Mouse (Mus musculus): ENCODE results near the gene Ints14. TPM values are rescaled to one million over a fixed set of nuclear protein-coding genes. Genes with fewer than 3 reads are reported as not detected.

The Ints14 gene
- 33.3 and 35.8 TPM in 2 replicates for polyA plus RNA-seq (2015; fragmentation: Nextera tagmentation; extraction: Ambion mirVana)

DNA sequence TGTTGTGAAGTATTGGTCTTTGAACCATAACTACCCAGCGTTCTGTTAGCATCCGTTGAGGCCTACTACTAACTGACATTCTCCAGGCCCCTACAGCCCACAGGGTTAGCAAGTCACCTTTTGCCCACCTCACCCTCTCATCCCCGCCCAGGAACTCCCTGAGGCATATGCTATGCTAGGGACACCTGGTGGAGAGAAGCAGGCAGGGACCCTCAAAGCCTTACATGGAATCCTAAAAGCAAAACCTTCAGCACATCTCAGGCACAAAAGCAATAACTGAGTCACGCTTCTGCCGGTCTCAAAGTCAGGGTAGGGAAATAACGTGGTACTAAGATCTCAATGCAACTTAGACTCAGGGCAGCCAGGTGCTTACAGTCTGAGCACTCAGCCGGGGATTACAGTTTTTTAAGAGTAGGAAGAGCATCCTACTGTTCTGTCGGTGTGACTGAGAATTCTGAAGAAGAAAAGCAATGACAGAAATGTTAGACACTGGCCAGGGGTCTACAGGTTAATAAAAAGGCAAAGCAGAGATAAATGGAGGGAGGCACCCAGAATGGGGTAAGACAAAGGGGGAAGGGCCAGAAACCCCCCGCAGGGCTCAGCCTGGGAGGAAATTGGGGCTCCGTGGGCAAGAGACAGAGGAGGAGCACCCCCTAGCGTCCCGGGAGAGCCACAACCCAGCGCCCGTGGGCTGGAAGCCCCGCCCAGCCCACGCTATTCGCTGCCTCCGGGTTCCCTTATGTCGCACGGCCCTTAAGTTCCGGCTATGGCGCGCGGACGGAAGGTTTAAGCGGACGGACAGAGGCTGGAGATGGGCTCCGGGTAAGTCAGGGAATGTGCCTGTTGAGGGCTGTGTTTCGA is at the start of gene Ints14:
Gene Ints14 (plus strand): TSS at position 789 of the 861 bp plus-strand sequence.
- peak; percentile 96 for ATAC-seq (ENCODE audit: low FRiP score, low read depth)
- no peaks in the 10 kb centered on the region for H3K9me3 ChIP-seq
- peak within 1 kb of the TSS; percentile 85 for H3K4me3 ChIP-seq
- peaks cover 20% of the 10 kb centered on the region for H3K4me1 ChIP-seq (replicated peaks)
- peak within 1 kb of the TSS; percentile 89 for H3K4me2 ChIP-seq
- no peaks in the 10 kb centered on the region for H3K27me3 ChIP-seq
- WGBS = 5% methylated on average over 29 of the region's 29 CpGs
- H3K36me3 ChIP-seq = peaks cover 15% of the 10 kb centered on the region
- H3K27ac ChIP-seq (replicated peaks) = peak within 1 kb of the TSS; percentile 86
- peak within 1 kb of the TSS; percentile 95 for H3K9ac ChIP-seq

DNA sequence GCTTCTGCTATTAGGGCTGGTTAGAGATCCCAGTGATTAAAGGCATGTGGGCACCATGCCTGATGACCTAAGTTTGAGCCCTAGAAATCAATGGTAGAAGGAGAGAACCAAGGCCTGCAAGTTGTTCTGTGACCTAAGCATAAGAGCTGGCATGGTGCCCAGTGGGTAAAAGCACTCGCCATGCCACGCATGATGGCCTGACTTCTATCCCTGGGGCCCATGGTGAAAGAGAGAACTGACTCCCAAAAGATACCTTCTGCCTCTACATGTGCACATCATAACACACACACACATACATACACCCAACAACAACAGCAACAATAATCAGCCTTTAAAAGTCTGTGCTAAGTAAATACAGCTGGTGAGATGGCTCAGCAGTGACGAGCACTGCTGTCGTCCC is 47.3 kb upstream of the Ints14 start:
- no peaks in the 10 kb centered on the region for H3K9me3 ChIP-seq
- peaks cover 46% of the 10 kb centered on the region for H3K36me3 ChIP-seq
- no peaks in the 10 kb centered on the region for H3K4me1 ChIP-seq (replicated peaks)
- H3K4me2 ChIP-seq = no peak overlapping the region
- H3K4me3 ChIP-seq = no peak overlapping the region
- no peak overlapping the region for H3K9ac ChIP-seq
- no peak for ATAC-seq (ENCODE audit: low FRiP score, low read depth)
- no peak overlapping the region for H3K27ac ChIP-seq (replicated peaks)
- no peaks in the 10 kb centered on the region for H3K27me3 ChIP-seq
- 93% methylated on average over 4 of the region's 4 CpGs for WGBS

DNA sequence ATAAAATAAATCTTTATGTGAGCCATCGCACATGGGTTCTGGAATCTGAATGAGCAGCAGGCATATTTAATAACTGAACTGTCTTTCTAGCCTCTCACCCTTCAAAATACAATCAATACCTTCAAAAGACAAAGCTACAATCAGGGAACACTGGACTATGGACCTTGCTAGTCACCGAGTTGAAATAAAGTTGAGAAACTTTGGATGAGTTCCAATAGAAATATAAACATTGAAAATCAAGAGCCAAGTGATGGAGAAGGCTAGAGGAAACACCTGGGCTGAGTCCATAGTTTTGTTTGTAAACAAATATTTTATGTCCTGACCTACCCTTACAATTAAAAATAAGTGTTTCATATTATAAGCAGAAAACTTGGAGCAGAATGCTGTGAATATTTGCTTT is 46.7 kb upstream of the Ints14 start:
- H3K4me1 ChIP-seq (replicated peaks) = no peaks in the 10 kb centered on the region
- H3K9me3 ChIP-seq = no peaks in the 10 kb centered on the region
- H3K27ac ChIP-seq (replicated peaks) = no peak overlapping the region
- no peak overlapping the region for H3K4me2 ChIP-seq
- no peaks in the 10 kb centered on the region for H3K27me3 ChIP-seq
- H3K4me3 ChIP-seq = no peak overlapping the region
- 87% methylated on average over 2 of the region's 2 CpGs for WGBS
- H3K36me3 ChIP-seq = peaks cover 46% of the 10 kb centered on the region
- no peak overlapping the region for H3K9ac ChIP-seq
- ATAC-seq (ENCODE audit: low FRiP score, low read depth) = no peak

DNA sequence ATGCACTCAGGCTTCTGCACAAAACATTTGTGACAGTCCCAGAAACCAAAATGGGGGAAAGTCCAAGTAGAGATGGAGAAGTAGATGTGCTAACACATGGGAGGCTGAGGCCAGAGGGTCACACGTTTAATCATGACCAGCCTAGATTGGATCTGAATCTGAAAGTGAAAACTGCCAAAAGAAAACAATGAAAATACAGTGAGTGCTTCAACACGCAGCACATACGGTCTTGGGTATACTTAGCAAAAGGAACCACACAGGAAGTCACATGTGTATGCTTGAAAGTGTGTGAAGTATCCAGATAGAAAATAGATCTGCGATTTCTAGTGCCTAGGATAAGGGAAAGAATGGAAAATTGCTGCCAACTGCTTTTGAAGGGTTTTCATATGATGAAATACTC is 46.1 kb upstream of the Ints14 start:
- Histone ChIP-seq H3K4me3 (no peak overlapping the region), H3K9me3 (no peaks in the 10 kb centered on the region), H3K4me1 (replicated peaks) (no peaks in the 10 kb centered on the region), H3K9ac (no peak overlapping the region), H3K27me3 (no peaks in the 10 kb centered on the region), H3K4me2 (no peak overlapping the region), H3K36me3 (peaks cover 43% of the 10 kb centered on the region), H3K27ac (replicated peaks) (no peak overlapping the region)
- WGBS = 88% methylated on average over 4 of the region's 4 CpGs
- ATAC-seq (ENCODE audit: low FRiP score, low read depth) = no peak

DNA sequence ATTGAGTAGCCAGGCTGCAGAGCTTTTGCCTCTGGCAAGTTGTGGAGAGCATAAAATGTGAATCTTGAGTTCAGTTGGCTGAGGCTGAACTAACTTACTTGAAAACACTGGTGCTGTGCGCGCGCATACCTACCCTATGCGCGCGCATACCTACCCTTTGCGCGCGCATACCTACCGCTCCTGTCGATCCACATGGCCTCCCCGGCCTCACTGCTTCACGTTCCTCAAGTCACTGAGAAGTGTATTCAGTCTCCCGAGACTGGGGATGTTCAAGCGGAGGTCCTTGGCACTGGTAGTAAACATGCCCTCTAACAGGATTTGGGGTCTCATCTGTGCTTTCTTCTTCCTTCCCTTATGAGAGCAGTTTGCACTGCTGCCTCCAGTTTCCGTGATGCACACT is 42.1 kb upstream of the Ints14 start:
- Histone ChIP-seq H3K36me3 (peaks cover 12% of the 10 kb centered on the region), H3K27ac (replicated peaks) (no peak overlapping the region), H3K4me1 (replicated peaks) (no peaks in the 10 kb centered on the region), H3K9ac (no peak overlapping the region), H3K9me3 (no peaks in the 10 kb centered on the region), H3K27me3 (no peaks in the 10 kb centered on the region), H3K4me3 (no peak overlapping the region), H3K4me2 (no peak overlapping the region)
- ATAC-seq (ENCODE audit: low FRiP score, low read depth) = no peak
- WGBS = 37% methylated on average over 16 of the region's 16 CpGs

DNA sequence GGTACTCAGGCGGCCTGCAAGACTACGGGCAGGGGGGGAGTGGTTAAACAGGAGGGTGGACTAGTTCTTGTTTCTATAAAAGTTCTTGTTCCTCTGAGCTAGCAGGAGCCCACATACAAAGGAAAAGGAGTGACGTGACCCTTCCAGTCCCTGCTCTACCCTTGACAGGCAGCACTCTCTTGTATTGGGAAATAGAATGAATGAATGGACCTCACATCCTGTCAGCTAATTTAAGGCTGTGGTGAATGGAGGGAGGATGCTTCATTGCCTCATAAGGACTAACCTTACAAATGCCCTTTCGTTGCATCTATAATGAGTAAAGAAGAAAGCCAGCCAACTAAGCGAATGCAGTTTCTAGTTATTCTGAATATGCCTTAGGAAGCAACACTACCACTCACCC is 34.9 kb upstream of the Ints14 start:
- 44% methylated on average over 5 of the region's 5 CpGs for WGBS
- no peak overlapping the region for H3K9ac ChIP-seq
- no peaks in the 10 kb centered on the region for H3K27me3 ChIP-seq
- H3K27ac ChIP-seq (replicated peaks) = no peak overlapping the region; the same call in 1 of the 2 replicates
- H3K9me3 ChIP-seq = no peaks in the 10 kb centered on the region
- no peak overlapping the region for H3K4me2 ChIP-seq
- H3K36me3 ChIP-seq = no peaks in the 10 kb centered on the region
- no peak overlapping the region for H3K4me3 ChIP-seq
- ATAC-seq (ENCODE audit: low FRiP score, low read depth) = no peak
- H3K4me1 ChIP-seq (replicated peaks) = peaks cover 10% of the 10 kb centered on the region

DNA sequence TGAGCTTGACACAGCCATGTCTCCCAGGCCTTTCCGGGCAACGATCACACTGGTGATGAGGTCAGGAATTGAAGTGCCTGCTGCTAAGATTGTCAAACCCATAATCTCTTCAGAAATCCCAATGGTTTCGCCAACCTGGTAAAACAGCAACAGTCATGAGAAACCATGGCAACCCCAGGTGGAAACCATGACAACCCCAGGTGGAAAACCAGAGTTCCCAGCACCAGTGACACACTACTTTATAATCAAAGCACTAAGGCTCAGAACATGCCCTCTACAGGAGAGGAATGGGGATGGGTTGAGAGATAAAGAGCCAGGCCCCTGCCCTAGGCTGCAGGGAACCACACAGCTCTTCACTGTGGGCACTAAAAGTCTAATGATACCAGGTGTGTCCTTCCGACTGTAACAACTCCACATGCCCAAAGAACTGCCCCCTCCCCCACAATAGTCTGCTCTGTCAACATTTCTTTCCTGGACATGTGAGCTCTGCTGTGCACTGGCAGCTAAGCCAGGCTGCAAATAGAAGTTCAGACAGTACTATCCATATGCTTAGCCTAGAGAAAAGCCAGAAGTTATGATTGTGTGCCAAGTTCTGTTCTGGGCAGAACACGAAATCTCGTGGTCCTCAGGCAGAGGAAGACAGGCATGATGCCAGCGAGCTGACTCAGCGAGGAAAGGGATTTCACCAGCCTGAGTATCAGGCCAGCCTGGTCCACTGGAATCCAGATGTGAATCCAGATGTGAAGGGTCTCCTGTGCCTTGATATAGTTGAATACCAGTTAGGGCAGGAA is 34.3 kb upstream of the Ints14 start:
- H3K4me2 ChIP-seq = no peak overlapping the region
- H3K9ac ChIP-seq = no peak overlapping the region
- H3K27ac ChIP-seq (replicated peaks) = no peak overlapping the region; the same call in 1 of the 2 replicates
- H3K27me3 ChIP-seq = no peaks in the 10 kb centered on the region
- H3K4me3 ChIP-seq = no peak overlapping the region
- ATAC-seq (ENCODE audit: low FRiP score, low read depth) = peak; percentile 78; the same call in 1 of the 2 replicates
- no peaks in the 10 kb centered on the region for H3K36me3 ChIP-seq
- WGBS = 69% methylated on average over 8 of the region's 8 CpGs
- no peaks in the 10 kb centered on the region for H3K9me3 ChIP-seq
- H3K4me1 ChIP-seq (replicated peaks) = peaks cover 10% of the 10 kb centered on the region

DNA sequence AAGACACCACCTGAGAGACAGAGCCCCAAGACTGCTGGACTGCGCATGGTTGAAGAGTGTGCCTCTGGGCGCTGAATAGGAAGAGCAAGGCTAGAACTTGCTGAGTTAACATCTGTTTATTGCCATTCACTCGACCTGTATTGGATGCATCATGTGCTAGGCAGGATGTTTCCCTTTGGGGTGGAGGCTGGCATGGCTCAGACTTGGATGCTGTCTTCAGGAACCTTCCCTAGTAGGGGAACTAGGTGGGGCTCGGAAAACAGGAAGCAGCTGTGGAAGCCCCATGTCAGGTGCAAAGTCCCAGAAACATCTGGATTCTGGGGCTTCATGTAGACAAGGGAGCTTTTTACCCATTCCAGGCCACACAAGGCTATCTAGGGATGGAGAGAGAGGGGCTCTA is 30.4 kb upstream of the Ints14 start:
- no peak overlapping the region for H3K9ac ChIP-seq
- H3K27ac ChIP-seq (replicated peaks) = no peak overlapping the region
- no peak for ATAC-seq (ENCODE audit: low FRiP score, low read depth)
- H3K36me3 ChIP-seq = no peaks in the 10 kb centered on the region
- no peaks in the 10 kb centered on the region for H3K27me3 ChIP-seq
- no peak overlapping the region for H3K4me3 ChIP-seq
- 86% methylated on average over 4 of the region's 4 CpGs for whole genome bisulfite sequencing
- H3K4me1 ChIP-seq (replicated peaks) = peaks cover 10% of the 10 kb centered on the region
- H3K4me2 ChIP-seq = no peak overlapping the region
- no peaks in the 10 kb centered on the region for H3K9me3 ChIP-seq

DNA sequence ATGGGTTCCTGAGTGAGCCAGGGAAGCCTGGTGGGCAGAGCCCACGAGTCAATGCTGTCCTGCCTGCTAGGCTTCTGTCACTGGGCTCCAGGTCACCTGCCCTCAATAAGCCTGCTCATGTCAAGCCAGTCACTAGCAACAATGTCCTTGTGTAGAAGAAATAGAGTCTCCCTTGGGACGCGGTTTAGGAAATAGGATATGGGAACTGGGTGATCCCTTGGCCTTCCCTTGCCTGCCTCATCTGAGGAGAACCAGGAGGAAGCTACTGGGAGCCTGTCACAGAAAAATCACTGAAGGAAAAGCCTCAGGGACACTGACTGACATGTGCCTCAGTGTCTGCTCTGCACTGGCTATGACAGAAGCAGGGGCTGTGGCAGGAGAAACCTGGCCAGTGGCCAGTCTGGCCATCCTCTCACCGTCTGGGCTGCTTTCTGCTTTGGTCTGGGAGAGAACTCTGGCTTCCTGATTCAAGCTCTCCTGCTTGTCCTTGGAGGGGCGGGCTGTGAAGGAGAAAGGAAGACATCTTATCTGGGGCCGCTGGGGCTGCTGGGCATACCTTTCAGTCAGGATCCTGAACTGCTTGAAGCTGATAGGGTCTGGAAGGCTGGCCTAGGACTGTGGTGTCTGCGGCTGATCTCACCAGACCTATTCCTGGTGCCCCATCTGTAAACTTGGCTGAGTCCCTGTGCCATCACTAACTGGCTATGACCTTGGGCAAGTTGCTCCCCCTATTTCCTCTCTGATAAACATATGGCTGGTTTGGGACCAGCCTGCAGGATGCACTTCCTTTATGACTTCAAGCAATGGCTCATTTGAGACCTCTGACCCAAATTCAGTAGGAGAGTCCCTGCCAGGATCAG is 28.7 kb upstream of the Ints14 start:
- 80% methylated on average over 7 of the region's 7 CpGs for WGBS
- Histone ChIP-seq H3K36me3 (no peaks in the 10 kb centered on the region), H3K27ac (replicated peaks) (no peak overlapping the region), H3K4me1 (replicated peaks) (0 out of 2 replicates have a peak, but pooled peaks cover 1% of the 10 kb centered on the region), H3K27me3 (no peaks in the 10 kb centered on the region), H3K4me3 (no peak overlapping the region), H3K9ac (no peak overlapping the region), H3K4me2 (no peak overlapping the region), H3K9me3 (no peaks in the 10 kb centered on the region)
- ATAC-seq (ENCODE audit: low FRiP score, low read depth) = no peak

DNA sequence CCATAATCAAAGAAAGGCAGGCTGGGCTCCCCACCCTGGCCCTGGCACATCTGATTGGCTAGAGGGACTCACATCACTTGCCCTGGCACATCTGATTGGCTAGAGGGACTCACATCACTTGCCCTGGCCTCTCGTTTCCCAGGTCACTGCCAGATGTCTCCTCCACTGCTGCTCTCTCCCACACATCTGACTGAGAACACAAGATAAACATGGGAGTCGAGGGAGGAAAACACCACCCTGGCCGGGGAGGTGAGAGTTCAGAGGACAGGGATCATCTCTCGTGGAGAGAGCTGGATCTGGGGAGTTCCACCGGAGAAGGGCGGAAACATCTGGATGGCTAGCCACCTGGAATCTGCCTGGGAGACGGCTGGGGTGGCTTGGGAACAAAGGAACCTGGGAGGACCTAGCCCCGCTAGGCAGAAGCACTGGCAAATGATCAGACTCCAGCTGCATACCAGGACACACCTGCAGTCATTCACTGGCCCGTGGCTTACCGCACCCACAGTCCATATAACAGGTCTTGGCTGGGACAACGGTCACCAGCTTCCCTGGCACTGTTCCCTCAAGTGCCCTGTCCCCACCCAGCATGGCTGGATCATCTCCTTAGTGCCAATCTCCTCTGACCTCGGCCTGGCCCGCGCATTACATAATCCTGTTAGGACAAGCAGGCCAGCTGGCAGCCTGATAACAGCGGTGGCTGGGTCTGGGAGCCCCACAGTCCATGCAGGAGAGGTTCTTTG is 26.5 kb upstream of the Ints14 start:
- Histone ChIP-seq H3K4me2 (no peak overlapping the region), H3K36me3 (no peaks in the 10 kb centered on the region)
- 62% methylated on average over 15 of the region's 15 CpGs for WGBS

DNA sequence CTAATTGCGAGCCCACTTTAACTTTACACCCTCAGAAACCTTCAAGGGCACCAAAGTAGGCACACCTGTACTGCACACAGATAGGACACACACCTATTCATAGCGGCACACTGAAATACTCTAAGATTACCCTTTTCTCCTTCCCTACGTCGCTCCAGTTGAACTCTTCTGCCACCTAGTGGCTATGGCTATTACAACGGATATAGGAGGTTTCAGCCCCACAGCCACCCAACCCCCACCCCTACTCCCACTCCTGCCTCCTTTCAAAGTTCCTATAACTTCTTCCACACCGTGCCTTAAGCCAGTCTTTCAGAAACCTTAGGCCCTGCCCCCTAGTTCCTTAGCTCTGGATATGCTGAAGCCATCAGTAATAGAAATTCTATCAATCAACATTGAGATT is 24.2 kb upstream of the Ints14 start:
- H3K4me2 ChIP-seq = no peak overlapping the region
- H3K4me1 ChIP-seq (replicated peaks) = no peaks in the 10 kb centered on the region
- H3K27ac ChIP-seq (replicated peaks) = no peak overlapping the region
- no peaks in the 10 kb centered on the region for H3K9me3 ChIP-seq
- H3K9ac ChIP-seq = no peak overlapping the region
- H3K36me3 ChIP-seq = no peaks in the 10 kb centered on the region
- 3% methylated on average over 6 of the region's 6 CpGs for WGBS
- H3K4me3 ChIP-seq = no peak overlapping the region
- no peaks in the 10 kb centered on the region for H3K27me3 ChIP-seq
- ATAC-seq (ENCODE audit: low FRiP score, low read depth) = no peak

More for the DNA sequence above, 26.5 kb upstream of the Ints14 start:
- Histone ChIP-seq H3K9ac (no peak overlapping the region), H3K4me3 (no peak overlapping the region), H3K4me1 (replicated peaks) (no peaks in the 10 kb centered on the region), H3K27me3 (no peaks in the 10 kb centered on the region), H3K9me3 (no peaks in the 10 kb centered on the region), H3K27ac (replicated peaks) (no peak overlapping the region)
- no peak; the same call in 1 of the 2 replicates for ATAC-seq (ENCODE audit: low FRiP score, low read depth)

Measured in hindbrain, embryonic 15.5 days (tissue).